Mouse (Mus musculus): ENCODE measurements around the gene Abcc1. TPM values are rescaled to one million over a fixed set of nuclear protein-coding genes. Genes with fewer than 3 reads are reported as not detected.

The Abcc1 gene
- polyA plus RNA-seq, 1 experiment from 2014 or later: 15.6 TPM

- no peak overlapping the region for H3K4me3 ChIP-seq
- peaks cover 23% of the 10 kb centered on the region; the same call in 1 of the 2 replicates for H3K36me3 ChIP-seq
- H3K9ac ChIP-seq: no peak overlapping the region
- H3K4me1 ChIP-seq: peaks cover 6% of the 10 kb centered on the region
- no peaks in the 10 kb centered on the region for H3K9me3 ChIP-seq
- no peak overlapping the region for H3K27ac ChIP-seq
- 77% methylated on average over 6 of the region's 6 CpGs for WGBS
- no peak for ATAC-seq (ENCODE audit: insufficient number of reproducible peaks, low FRiP score, low TSS enrichment, low read depth)
- no peak overlapping the region for H3K4me2 ChIP-seq
- no peaks in the 10 kb centered on the region for H3K27me3 ChIP-seq
These were observed 83.8 kb downstream of the Abcc1 start for GRCm38 (mm10) chr16:14445197-14445596.

DNA sequence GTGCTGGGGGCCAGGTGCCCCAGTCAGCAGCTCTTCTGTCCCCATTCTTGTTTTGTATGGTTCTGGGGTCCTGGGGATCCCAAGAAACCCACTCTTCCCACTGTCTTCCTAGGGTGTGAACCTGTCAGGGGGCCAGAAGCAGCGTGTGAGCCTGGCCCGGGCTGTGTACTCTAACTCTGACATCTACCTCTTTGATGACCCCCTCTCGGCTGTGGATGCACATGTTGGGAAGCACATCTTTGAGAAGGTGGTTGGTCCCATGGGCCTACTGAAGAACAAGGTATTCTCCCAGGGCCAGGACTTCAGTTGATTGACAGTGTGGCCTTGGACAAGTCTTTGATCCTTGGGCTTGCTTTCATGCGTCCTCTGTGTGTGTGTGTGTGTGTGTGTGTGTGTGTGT is 86.0 kb downstream of the Abcc1 start:
- Histone ChIP-seq H3K36me3 (peaks cover 19% of the 10 kb centered on the region; the same call in 1 of the 2 replicates), H3K27me3 (no peaks in the 10 kb centered on the region), H3K9ac (no peak overlapping the region), H3K27ac (no peak overlapping the region), H3K4me1 (peaks cover 6% of the 10 kb centered on the region), H3K9me3 (no peaks in the 10 kb centered on the region), H3K4me3 (no peak overlapping the region), H3K4me2 (no peak overlapping the region)
- 90% methylated on average over 4 of the region's 4 CpGs for WGBS
- no peak for ATAC-seq (ENCODE audit: insufficient number of reproducible peaks, low FRiP score, low TSS enrichment, low read depth)

DNA sequence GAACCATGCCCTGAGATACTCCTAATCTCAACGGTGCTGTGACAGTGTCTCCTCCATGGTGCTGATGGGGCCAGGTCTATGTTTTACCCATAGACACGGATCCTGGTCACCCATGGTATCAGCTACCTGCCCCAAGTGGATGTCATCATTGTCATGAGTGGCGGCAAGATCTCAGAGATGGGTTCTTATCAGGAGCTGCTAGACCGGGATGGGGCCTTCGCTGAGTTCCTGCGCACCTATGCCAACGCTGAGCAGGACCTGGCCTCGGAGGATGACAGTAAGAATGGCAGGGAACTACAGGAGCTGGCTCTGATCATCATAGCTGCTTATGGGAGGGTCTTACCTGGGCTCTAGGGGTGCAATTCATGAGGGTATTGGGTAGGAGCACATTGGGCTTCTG is 86.9 kb downstream of the Abcc1 start:
- Histone ChIP-seq H3K9ac (no peak overlapping the region), H3K4me2 (no peak overlapping the region), H3K4me3 (no peak overlapping the region), H3K9me3 (no peaks in the 10 kb centered on the region), H3K4me1 (peaks cover 6% of the 10 kb centered on the region), H3K36me3 (peaks cover 17% of the 10 kb centered on the region; the same call in 1 of the 2 replicates), H3K27me3 (no peaks in the 10 kb centered on the region), H3K27ac (no peak overlapping the region)
- no peak for ATAC-seq (ENCODE audit: insufficient number of reproducible peaks, low FRiP score, low TSS enrichment, low read depth)
- WGBS: 93% methylated on average over 8 of the region's 8 CpGs

GRCm38 (mm10) chr16:14449861-14450260 is 88.5 kb downstream of the Abcc1 start:
- Histone ChIP-seq H3K4me1 (no peaks in the 10 kb centered on the region), H3K36me3 (peaks cover 21% of the 10 kb centered on the region; the same call in 1 of the 2 replicates), H3K9ac (no peak overlapping the region), H3K27me3 (no peaks in the 10 kb centered on the region), H3K4me2 (no peak overlapping the region), H3K27ac (no peak overlapping the region), H3K4me3 (no peak overlapping the region), H3K9me3 (no peaks in the 10 kb centered on the region)
- 79% methylated on average over 4 of the region's 4 CpGs for WGBS
- ATAC-seq (ENCODE audit: insufficient number of reproducible peaks, low FRiP score, low TSS enrichment, low read depth): no peak

- WGBS: 64% methylated on average over 5 of the region's 5 CpGs
- no peak for ATAC-seq (ENCODE audit: insufficient number of reproducible peaks, low FRiP score, low TSS enrichment, low read depth)
These were observed 90.2 kb downstream of the Abcc1 start for GRCm38 (mm10) chr16:14451374-14452046.

GRCm38 (mm10) chr16:14462535-14462934 is 101.2 kb downstream of the Abcc1 start:
- no peak for ATAC-seq (ENCODE audit: insufficient number of reproducible peaks, low FRiP score, low TSS enrichment, low read depth)
- Histone ChIP-seq H3K27me3 (no peaks in the 10 kb centered on the region), H3K4me3 (no peak overlapping the region), H3K36me3 (peaks cover 78% of the 10 kb centered on the region), H3K9ac (no peak overlapping the region), H3K4me2 (no peak overlapping the region), H3K9me3 (no peaks in the 10 kb centered on the region), H3K27ac (no peak overlapping the region), H3K4me1 (no peaks in the 10 kb centered on the region)
- WGBS: 91% methylated on average over 2 of the region's 2 CpGs

More at GRCm38 (mm10) chr16:14451374-14452046, 90.2 kb downstream of the Abcc1 start:
- Histone ChIP-seq H3K4me1 (no peaks in the 10 kb centered on the region), H3K9ac (no peak overlapping the region), H3K4me2 (no peak overlapping the region), H3K36me3 (peaks cover 21% of the 10 kb centered on the region; the same call in 1 of the 2 replicates), H3K27me3 (no peaks in the 10 kb centered on the region), H3K4me3 (no peak overlapping the region), H3K9me3 (no peaks in the 10 kb centered on the region), H3K27ac (no peak overlapping the region)

DNA sequence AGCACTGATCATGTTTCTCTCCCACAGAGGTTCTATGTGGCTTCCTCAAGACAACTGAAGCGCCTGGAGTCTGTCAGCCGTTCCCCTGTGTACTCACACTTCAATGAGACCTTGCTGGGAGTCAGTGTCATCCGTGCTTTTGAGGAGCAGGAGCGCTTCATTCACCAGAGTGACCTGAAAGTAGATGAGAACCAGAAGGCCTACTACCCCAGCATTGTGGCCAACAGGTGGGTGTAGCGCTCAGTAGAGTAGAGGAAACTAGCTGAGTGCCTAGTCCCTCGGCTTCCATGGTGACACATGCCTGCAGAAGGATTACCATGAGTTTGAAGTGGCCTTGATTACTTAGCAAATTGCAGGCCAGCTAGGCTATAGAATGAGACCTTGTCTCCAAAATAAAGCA is 103.7 kb downstream of the Abcc1 start:
- Histone ChIP-seq H3K4me2 (no peak overlapping the region), H3K9me3 (no peaks in the 10 kb centered on the region), H3K27ac (no peak overlapping the region), H3K4me1 (no peaks in the 10 kb centered on the region), H3K4me3 (no peak overlapping the region), H3K9ac (no peak overlapping the region), H3K36me3 (peaks cover 76% of the 10 kb centered on the region), H3K27me3 (no peaks in the 10 kb centered on the region)
- 94% methylated on average over 6 of the region's 6 CpGs for WGBS
- ATAC-seq (ENCODE audit: insufficient number of reproducible peaks, low FRiP score, low TSS enrichment, low read depth): no peak

- Histone ChIP-seq H3K4me3 (no peak overlapping the region), H3K9me3 (no peaks in the 10 kb centered on the region), H3K27me3 (no peaks in the 10 kb centered on the region), H3K4me1 (no peaks in the 10 kb centered on the region), H3K4me2 (no peak overlapping the region), H3K9ac (no peak overlapping the region), H3K36me3 (peaks cover 83% of the 10 kb centered on the region), H3K27ac (no peak overlapping the region)
- ATAC-seq (ENCODE audit: insufficient number of reproducible peaks, low FRiP score, low TSS enrichment, low read depth): no peak
- WGBS: 88% methylated on average over 2 of the region's 2 CpGs
These were observed 107.0 kb downstream of the Abcc1 start for GRCm38 (mm10) chr16:14468351-14468750.

GRCm38 (mm10) chr16:14468841-14469240 is 107.5 kb downstream of the Abcc1 start:
- H3K9ac ChIP-seq: no peak overlapping the region
- WGBS: 92% methylated on average over 5 of the region's 5 CpGs
- H3K36me3 ChIP-seq: peaks cover 83% of the 10 kb centered on the region
- H3K27ac ChIP-seq: no peak overlapping the region
- H3K27me3 ChIP-seq: no peaks in the 10 kb centered on the region
- no peaks in the 10 kb centered on the region for H3K9me3 ChIP-seq
- no peaks in the 10 kb centered on the region for H3K4me1 ChIP-seq
- no peak for ATAC-seq (ENCODE audit: insufficient number of reproducible peaks, low FRiP score, low TSS enrichment, low read depth)
- H3K4me3 ChIP-seq: no peak overlapping the region
- H3K4me2 ChIP-seq: no peak overlapping the region

- WGBS: 90% methylated on average over 5 of the region's 5 CpGs
- ATAC-seq (ENCODE audit: insufficient number of reproducible peaks, low FRiP score, low TSS enrichment, low read depth): no peak
- Histone ChIP-seq H3K36me3 (peaks cover 64% of the 10 kb centered on the region), H3K9ac (no peak overlapping the region), H3K4me3 (no peak overlapping the region), H3K4me2 (no peak overlapping the region), H3K9me3 (no peaks in the 10 kb centered on the region), H3K4me1 (no peaks in the 10 kb centered on the region), H3K27me3 (no peaks in the 10 kb centered on the region), H3K27ac (no peak overlapping the region)
These were observed 110.8 kb downstream of the Abcc1 start for GRCm38 (mm10) chr16:14472171-14472570.

DNA sequence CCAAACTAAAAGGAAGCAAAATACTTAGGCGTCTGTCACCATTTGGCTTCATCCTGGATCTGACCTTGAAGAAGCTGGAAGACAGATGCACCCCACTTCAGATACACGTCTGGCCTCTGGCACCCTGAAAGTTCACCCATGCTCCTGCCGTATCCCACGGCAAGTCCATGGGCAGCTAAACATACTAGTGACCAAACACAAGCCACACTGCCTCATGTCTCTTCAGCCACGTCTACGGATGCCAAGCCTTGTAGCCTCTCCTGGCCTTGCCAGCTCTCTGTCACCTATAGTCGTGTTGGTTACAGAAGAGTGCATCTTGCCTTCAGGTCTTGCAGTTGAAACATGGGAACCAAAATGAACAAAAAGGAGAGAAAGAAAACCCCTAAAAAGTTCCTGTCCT is 112.3 kb downstream of the Abcc1 start:
- Histone ChIP-seq H3K4me3 (no peak overlapping the region), H3K27ac (no peak overlapping the region), H3K9me3 (no peaks in the 10 kb centered on the region), H3K27me3 (no peaks in the 10 kb centered on the region), H3K36me3 (peaks cover 51% of the 10 kb centered on the region), H3K4me2 (no peak overlapping the region), H3K9ac (no peak overlapping the region), H3K4me1 (no peaks in the 10 kb centered on the region)
- WGBS: 93% methylated on average over 7 of the region's 7 CpGs
- ATAC-seq (ENCODE audit: insufficient number of reproducible peaks, low FRiP score, low TSS enrichment, low read depth): no peak

GRCm38 (mm10) chr16:14475001-14475400 is 113.6 kb downstream of the Abcc1 start:
- H3K4me1 ChIP-seq: no peaks in the 10 kb centered on the region
- no peak overlapping the region for H3K4me2 ChIP-seq
- no peak for ATAC-seq (ENCODE audit: insufficient number of reproducible peaks, low FRiP score, low TSS enrichment, low read depth)
- H3K9me3 ChIP-seq: no peaks in the 10 kb centered on the region
- H3K4me3 ChIP-seq: no peak overlapping the region
- H3K27me3 ChIP-seq: no peaks in the 10 kb centered on the region
- no peak overlapping the region for H3K27ac ChIP-seq
- H3K36me3 ChIP-seq: peaks cover 44% of the 10 kb centered on the region
- WGBS: 86% methylated on average over 2 of the region's 2 CpGs
- H3K9ac ChIP-seq: no peak overlapping the region

GRCm38 (mm10) chr16:14476056-14476455 is 114.7 kb downstream of the Abcc1 start:
- no peak overlapping the region for H3K4me2 ChIP-seq
- no peak for ATAC-seq (ENCODE audit: insufficient number of reproducible peaks, low FRiP score, low TSS enrichment, low read depth)
- no peak overlapping the region for H3K4me3 ChIP-seq
- H3K9me3 ChIP-seq: no peaks in the 10 kb centered on the region
- no peak overlapping the region for H3K9ac ChIP-seq
- no peaks in the 10 kb centered on the region for H3K4me1 ChIP-seq
- no peaks in the 10 kb centered on the region for H3K27me3 ChIP-seq
- H3K27ac ChIP-seq: no peak overlapping the region
- 71% methylated on average over 8 of the region's 8 CpGs for WGBS
- H3K36me3 ChIP-seq: peaks cover 34% of the 10 kb centered on the region

All from limb, embryonic 15.5 days (tissue).